Mouse (Mus musculus): ENCODE results near the gene Gm4881. TPM values are rescaled to one million over a fixed set of nuclear protein-coding genes. Genes with fewer than 3 reads are reported as not detected.

Gm4881 gene
- polyA plus RNA-seq, 1 experiment = not detected

- TF ChIP-seq POLR2A (IDR thresholded peaks at IDR 0.05; ENCODE audit: borderline replicate concordance, control insufficient read depth, low read depth, low read length) (no peak), CTCF (IDR thresholded peaks at IDR 0.05; ENCODE audit: control insufficient read depth, insufficient read depth, low read length) (no peak)
- WGBS = 86% methylated on average over 12 of the region's 12 CpGs
- peaks cover 2% of the 10 kb centered on the region; the same call in 1 of the 2 replicates for H3K4me1 ChIP-seq (ENCODE audit: control insufficient read depth, insufficient read depth, low read length)
- no peak overlapping the region for H3K27ac ChIP-seq (ENCODE audit: control insufficient read depth, insufficient read depth, low read depth, low read length, poor library complexity)
- no peak overlapping the region for H3K4me3 ChIP-seq (replicated peaks; ENCODE audit: control insufficient read depth, low read depth, low read length)
These were observed 25.5 kb upstream of the Gm4881 start for GRCm38 (mm10) chr7:24969805-24970204.

- TF ChIP-seq POLR2A (IDR thresholded peaks at IDR 0.05; ENCODE audit: borderline replicate concordance, control insufficient read depth, low read depth, low read length) (no peak), CTCF (IDR thresholded peaks at IDR 0.05; ENCODE audit: control insufficient read depth, insufficient read depth, low read length) (no peak)
- peaks cover 2% of the 10 kb centered on the region; the same call in 1 of the 2 replicates for H3K4me1 ChIP-seq (ENCODE audit: control insufficient read depth, insufficient read depth, low read length)
- H3K4me3 ChIP-seq (replicated peaks; ENCODE audit: control insufficient read depth, low read depth, low read length) = no peak overlapping the region
- no peak overlapping the region for H3K27ac ChIP-seq (ENCODE audit: control insufficient read depth, insufficient read depth, low read depth, low read length, poor library complexity)
- 82% methylated on average over 6 of the region's 6 CpGs for WGBS
These were observed 24.2 kb upstream of the Gm4881 start for GRCm38 (mm10) chr7:24968463-24968862.

- Histone ChIP-seq H3K4me3 (replicated peaks; ENCODE audit: control insufficient read depth, low read depth, low read length) (no peak overlapping the region), H3K4me1 (ENCODE audit: control insufficient read depth, insufficient read depth, low read length) (peaks cover 2% of the 10 kb centered on the region; the same call in 1 of the 2 replicates), H3K27ac (ENCODE audit: control insufficient read depth, insufficient read depth, low read depth, low read length, poor library complexity) (no peak overlapping the region)
- 85% methylated on average over 8 of the region's 8 CpGs for WGBS
- TF ChIP-seq POLR2A (IDR thresholded peaks at IDR 0.05; ENCODE audit: borderline replicate concordance, control insufficient read depth, low read depth, low read length) = no peak
- no peak for TF ChIP-seq CTCF (IDR thresholded peaks at IDR 0.05; ENCODE audit: control insufficient read depth, insufficient read depth, low read length)
These were observed 23.7 kb upstream of the Gm4881 start for GRCm38 (mm10) chr7:24967966-24968365.

GRCm38 (mm10) chr7:24964897-24965535 lies 20.7 kb upstream of the Gm4881 start:
- Histone ChIP-seq H3K4me1 (ENCODE audit: control insufficient read depth, insufficient read depth, low read length) (no peaks in the 10 kb centered on the region), H3K27ac (ENCODE audit: control insufficient read depth, insufficient read depth, low read depth, low read length, poor library complexity) (no peak overlapping the region), H3K4me3 (replicated peaks; ENCODE audit: control insufficient read depth, low read depth, low read length) (no peak overlapping the region)
- TF ChIP-seq POLR2A (IDR thresholded peaks at IDR 0.05; ENCODE audit: borderline replicate concordance, control insufficient read depth, low read depth, low read length) = no peak
- TF ChIP-seq CTCF (IDR thresholded peaks at IDR 0.05; ENCODE audit: control insufficient read depth, insufficient read depth, low read length) = peak; percentile 81
- under 1% methylated on average over 5 of the region's 5 CpGs for WGBS

- Histone ChIP-seq H3K4me3 (replicated peaks; ENCODE audit: control insufficient read depth, low read depth, low read length) (no peak overlapping the region), H3K4me1 (ENCODE audit: control insufficient read depth, insufficient read depth, low read length) (no peaks in the 10 kb centered on the region), H3K27ac (ENCODE audit: control insufficient read depth, insufficient read depth, low read depth, low read length, poor library complexity) (no peak overlapping the region)
- 65% methylated on average over 2 of the region's 2 CpGs for WGBS
- TF ChIP-seq CTCF (IDR thresholded peaks at IDR 0.05; ENCODE audit: control insufficient read depth, insufficient read depth, low read length) (no peak), POLR2A (IDR thresholded peaks at IDR 0.05; ENCODE audit: borderline replicate concordance, control insufficient read depth, low read depth, low read length) (no peak)
These were observed 20.0 kb upstream of the Gm4881 start for GRCm38 (mm10) chr7:24964288-24964687.

GRCm38 (mm10) chr7:24955226-24955625 lies 10.9 kb upstream of the Gm4881 start:
- peak overlapping the region; percentile 8; the same call in 1 of the 2 replicates for H3K27ac ChIP-seq (ENCODE audit: control insufficient read depth, insufficient read depth, low read depth, low read length, poor library complexity)
- TF ChIP-seq POLR2A (IDR thresholded peaks at IDR 0.05; ENCODE audit: borderline replicate concordance, control insufficient read depth, low read depth, low read length) = no peak
- 44% methylated on average over 32 of the region's 33 CpGs for WGBS
- H3K4me1 ChIP-seq (ENCODE audit: control insufficient read depth, insufficient read depth, low read length) = no peaks in the 10 kb centered on the region
- no peak overlapping the region for H3K4me3 ChIP-seq (replicated peaks; ENCODE audit: control insufficient read depth, low read depth, low read length)

GRCm38 (mm10) chr7:24954450-24954849 lies 10.2 kb upstream of the Gm4881 start:
- peak overlapping the region; percentile 31 for H3K4me3 ChIP-seq (replicated peaks; ENCODE audit: control insufficient read depth, low read depth, low read length)
- 2% methylated on average over 30 of the region's 30 CpGs for WGBS
- no peak overlapping the region for H3K27ac ChIP-seq (ENCODE audit: control insufficient read depth, insufficient read depth, low read depth, low read length, poor library complexity)
- TF ChIP-seq CTCF (IDR thresholded peaks at IDR 0.05; ENCODE audit: control insufficient read depth, insufficient read depth, low read length) (no peak), POLR2A (IDR thresholded peaks at IDR 0.05; ENCODE audit: borderline replicate concordance, control insufficient read depth, low read depth, low read length) (no peak)
- no peaks in the 10 kb centered on the region for H3K4me1 ChIP-seq (ENCODE audit: control insufficient read depth, insufficient read depth, low read length)

GRCm38 (mm10) chr7:24953966-24954365 lies 9.7 kb upstream of the Gm4881 start:
- H3K4me1 ChIP-seq (ENCODE audit: control insufficient read depth, insufficient read depth, low read length) = no peaks in the 10 kb centered on the region
- peak overlapping the region; percentile 52 for H3K4me3 ChIP-seq (replicated peaks; ENCODE audit: control insufficient read depth, low read depth, low read length)
- TF ChIP-seq POLR2A (IDR thresholded peaks at IDR 0.05; ENCODE audit: borderline replicate concordance, control insufficient read depth, low read depth, low read length) = no peak
- TF ChIP-seq CTCF (IDR thresholded peaks at IDR 0.05; ENCODE audit: control insufficient read depth, insufficient read depth, low read length) = no peak
- peak overlapping the region; percentile 50; the same call in 1 of the 2 replicates for H3K27ac ChIP-seq (ENCODE audit: control insufficient read depth, insufficient read depth, low read depth, low read length, poor library complexity)
- 1% methylated on average over 24 of the region's 24 CpGs for WGBS
